Mouse (Mus musculus): ENCODE data around the gene Trio. TPM values are rescaled to one million over a fixed set of nuclear protein-coding genes. Genes with fewer than 3 reads are reported as not detected.
A peak's percentile ranks its signal among the peaks of the same experiment; 100 is the strongest.
"Not testable (repeated sequence)": the region's sequence is repeated elsewhere in the genome, so short reads cannot be mapped to it uniquely, and the experiment has no call there.

Gene Trio
- total and polyA plus RNA-seq, 3 experiments = 37.0 to 62.9 (median 44.5) TPM

DNA sequence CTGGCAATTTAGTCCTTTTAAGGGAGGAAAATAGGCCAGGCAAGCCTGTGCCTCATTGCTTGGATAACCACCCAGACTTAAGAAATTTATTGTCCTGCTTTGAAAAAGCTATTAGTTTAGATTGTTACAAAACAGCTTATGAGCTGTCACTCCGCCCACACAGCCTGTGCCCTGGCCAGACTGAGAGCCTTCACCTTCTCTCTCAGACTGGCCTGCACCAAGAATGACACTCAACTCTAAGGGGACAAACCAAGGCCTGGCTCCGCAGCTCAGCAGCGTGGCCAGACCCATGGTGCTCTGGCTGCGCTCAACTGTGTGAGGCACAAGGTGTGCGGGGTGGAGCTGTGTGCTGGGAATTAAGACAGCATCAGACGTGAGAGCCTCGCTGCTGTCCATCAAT is 254.1 kb downstream of the Trio start:
- peak; percentile 85 for DNase-seq

GRCm38 (mm10) chr15:27770513-27771196 is 255.0 kb downstream of the Trio start:
- no peak for DNase-seq

DNA sequence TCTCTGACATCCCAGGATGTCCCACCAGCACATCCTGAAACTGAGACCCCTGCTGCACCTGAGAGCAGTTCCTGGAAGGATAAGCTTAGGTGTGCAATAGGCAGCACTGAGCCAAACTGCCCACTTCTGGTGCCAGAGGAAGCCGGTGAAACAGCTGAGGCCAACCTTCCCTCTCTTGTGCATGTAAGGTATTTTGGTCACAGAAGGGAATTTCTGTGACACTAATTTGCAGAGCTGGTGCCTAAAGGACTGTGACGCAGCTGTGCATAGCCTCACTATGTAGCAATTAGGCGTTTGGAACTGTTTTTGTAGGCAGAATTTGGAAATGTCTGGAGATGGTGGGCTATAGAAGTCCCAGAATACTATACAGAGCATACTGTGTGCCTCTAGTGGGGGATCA is 264.2 kb downstream of the Trio start:
- no peak for DNase-seq

DNA sequence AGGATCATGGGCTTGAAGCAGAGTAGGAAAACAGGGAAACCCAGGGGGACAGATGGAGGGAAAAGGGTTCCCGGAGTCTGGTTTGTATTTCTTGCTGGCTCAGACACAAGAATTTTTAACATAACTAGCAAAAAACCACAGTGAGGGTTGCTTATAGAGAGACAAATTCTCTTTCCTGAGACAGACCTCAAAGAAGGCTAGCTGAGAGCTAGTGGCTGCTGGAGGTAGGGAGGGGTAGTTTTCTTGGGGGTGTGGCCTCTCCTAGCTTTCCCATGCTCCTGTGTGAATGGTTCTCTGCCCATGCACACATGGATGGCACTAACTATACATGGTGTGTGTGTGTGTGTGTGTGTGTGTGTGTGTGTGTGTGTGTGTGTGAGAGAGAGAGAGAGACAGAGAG is 265.0 kb downstream of the Trio start:
- DNase-seq = no peak

- no peak for DNase-seq
Measured at GRCm38 (mm10) chr15:27759890-27760289, 265.8 kb downstream of the Trio start.

GRCm38 (mm10) chr15:27758680-27759079 is 267.0 kb downstream of the Trio start:
- DNase-seq = no peak

DNA sequence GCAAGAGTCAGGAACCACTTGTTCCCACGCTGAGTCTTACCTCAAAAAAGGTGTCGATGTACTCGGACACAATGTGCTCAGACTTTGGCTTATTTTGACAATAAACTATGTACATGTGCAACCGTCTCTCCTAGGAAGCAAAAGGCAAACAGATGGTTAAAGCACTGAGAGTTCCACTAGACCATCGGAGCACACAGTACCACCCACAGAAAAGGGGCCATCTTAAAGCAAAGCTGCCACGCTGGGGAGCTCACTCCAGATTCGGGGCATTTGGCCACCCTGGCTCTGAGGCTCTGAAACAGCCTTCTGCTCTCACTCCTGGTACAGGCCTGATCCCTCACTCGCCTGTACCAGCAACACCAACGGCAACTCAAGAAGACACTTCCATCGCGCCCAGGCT is 269.2 kb downstream of the Trio start:
- DNase-seq = no peak

- no peak for DNase-seq
Measured at GRCm38 (mm10) chr15:27754571-27755260, 270.9 kb downstream of the Trio start.

DNA sequence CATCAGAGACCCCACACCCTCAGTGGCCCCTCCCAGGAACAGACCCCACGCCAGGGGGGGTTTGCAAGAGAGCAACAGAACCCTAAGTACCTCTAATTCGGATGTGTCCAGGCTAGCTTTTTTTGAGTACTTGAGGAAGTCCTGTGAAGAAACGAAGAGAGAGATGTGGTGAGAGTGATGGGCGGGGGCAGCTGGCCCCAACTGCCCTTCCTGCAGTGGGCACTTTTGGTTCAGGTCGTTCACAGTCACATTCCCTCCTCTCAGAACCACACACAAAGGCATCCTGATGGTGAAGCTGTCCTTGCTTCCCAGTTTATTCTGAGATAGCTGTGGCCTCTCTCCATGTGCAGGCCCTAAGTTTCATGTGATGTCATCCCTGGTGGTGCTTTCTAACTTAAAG is 271.7 kb downstream of the Trio start:
- DNase-seq = no peak

GRCm38 (mm10) chr15:27752677-27753342 is 272.8 kb downstream of the Trio start:
- DNase-seq = no peak

- DNase-seq = peak; percentile 54
Measured at GRCm38 (mm10) chr15:27751612-27752405, 273.8 kb downstream of the Trio start.

DNA sequence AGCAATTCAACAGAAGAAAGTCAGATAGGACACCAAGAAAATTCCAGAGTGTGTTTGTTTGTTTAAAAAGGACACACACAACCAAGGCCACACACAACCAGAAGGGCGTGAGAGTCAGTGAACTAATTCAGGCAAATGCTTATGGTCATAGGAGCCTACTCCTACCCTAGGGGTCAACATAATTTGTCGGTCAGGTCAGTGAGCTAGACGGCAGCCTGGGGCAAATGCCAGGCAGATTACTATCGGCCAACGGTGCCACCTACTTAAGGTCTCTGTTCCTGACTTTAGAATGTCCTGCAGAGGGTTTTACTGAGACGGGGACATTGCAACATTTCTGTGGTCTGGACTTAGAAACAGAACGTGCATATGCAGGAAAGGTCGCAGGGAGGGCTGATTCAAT is 276.9 kb downstream of the Trio start:
- no peak for DNase-seq

DNA sequence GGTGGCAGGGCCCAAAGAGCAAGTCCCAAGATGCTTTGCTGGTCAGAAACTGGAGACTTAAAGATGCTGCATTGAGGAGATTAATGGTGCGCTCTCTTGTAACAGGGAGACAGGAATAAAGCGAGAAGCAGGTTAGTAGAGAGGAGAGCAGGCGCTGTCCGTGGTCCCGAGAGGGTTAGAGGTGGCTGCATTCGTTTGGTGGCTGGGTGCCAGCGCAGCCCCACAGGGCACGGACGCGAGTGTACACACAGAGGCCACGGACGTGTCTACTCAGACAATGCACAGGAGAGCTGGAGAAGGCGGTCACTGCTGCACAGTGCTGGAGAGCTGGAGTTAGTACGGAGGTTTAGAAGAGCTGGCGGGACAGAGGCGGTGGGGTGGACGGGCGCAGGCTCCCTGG is 278.1 kb downstream of the Trio start:
- DNase-seq = no peak

- no peak for DNase-seq
Measured at GRCm38 (mm10) chr15:27744995-27745394, 280.7 kb downstream of the Trio start.

GRCm38 (mm10) chr15:27740080-27740479 is 285.6 kb downstream of the Trio start:
- DNase-seq = no peak

DNA sequence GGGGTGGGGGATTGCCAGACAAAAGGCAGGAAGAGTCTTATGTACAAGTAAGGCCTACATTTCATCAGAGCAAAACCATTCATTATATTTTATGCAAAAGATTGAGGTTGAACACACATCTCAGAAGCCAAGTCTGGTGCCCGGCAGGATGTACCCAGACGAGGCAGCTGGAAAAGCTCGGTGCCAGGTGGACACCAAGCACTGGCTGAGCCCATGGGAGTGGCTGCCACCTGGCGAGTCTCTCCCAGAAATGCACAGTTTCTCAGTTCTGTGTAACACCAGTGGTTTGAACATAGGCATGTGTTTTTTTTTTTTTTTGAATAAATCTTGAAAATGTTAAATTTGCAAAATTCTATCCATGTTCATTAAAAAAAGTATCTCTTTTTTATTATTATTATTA is 293.8 kb downstream of the Trio start:
- DNase-seq = no peak

GRCm38 (mm10) chr15:27726228-27726627 is 299.4 kb downstream of the Trio start:
- no peak for DNase-seq

GRCm38 (mm10) chr15:27724796-27725680 is 300.6 kb downstream of the Trio start:
- DNase-seq = no peak

GRCm38 (mm10) chr15:27724298-27724697 is 301.4 kb downstream of the Trio start:
- DNase-seq = no peak

DNA sequence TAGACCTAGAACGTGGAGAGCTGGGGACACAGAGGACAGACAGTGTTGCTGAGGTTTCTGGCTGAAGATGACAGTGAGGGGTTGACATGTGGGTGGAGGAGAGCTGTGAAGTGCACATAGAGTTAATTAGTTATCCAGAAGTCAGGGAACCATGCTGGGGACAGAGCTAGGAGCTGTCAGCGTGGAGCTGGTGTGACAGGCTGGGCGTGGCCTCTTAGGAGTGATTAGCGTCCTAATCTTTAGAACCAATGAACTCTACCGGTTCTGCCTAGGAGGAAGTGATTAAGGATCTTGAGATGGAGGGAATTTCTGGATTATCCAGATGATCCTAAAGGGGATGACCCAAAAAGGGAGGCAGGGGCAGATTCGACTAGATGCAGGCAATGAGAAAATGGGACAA is 301.9 kb downstream of the Trio start:
- no peak for DNase-seq

DNA sequence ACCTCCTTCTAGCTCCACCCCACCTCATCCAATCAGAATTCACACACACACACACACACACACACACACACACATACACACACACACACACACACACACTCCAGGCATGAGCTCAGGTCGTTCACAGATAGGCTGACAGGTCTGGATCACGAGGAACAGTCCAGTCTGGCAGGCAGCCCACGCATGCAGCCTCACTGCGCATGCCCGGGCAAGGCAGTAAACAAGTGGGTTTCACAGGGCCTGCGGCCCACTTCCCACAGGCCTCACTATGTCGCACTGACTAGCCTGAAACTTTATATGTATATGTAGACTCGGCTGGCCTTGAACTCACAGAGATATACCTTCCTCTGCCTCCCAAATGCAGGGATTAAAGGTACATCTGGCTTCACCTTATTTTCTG is 305.4 kb downstream of the Trio start:
- DNase-seq = not testable (repeated sequence)
